Mouse (Mus musculus) MEL (cell line): ENCODE measurements at regions not wholly inside any gene's neighbourhood (a gene's known extent, or its start where the extent isn't known, plus 50 kb on each side); places are given as distances from the start of the nearest gene placed in this dataset.

Experiments used
- DNase-seq: peaks from one replicate; pipeline ENCODE4 v3.0.0; 2011; ENCODE audit warnings: low read depth, low spot score
- H3K27ac ChIP-seq: 2 replicates; pipeline ENCODE4 v1.5.1; 2012; ENCODE audit warnings: low read depth, mild to moderate bottlenecking, control low read depth, low read length, moderate library complexity; ENCODE audit not compliant: control insufficient read depth
- H3K27me3 ChIP-seq, 2 experiments: fragments of 150-350 bp in 1 of 2; sonication (generic) in 1 of 2; 2 replicates each; pipeline ENCODE4 v1.6.1; 2012; ENCODE audit warnings: low read length in 2 of 2, mild to moderate bottlenecking in 2 of 2, improper control_type of control experiment in 1 of 2, moderate library complexity in 1 of 2; ENCODE audit not compliant: insufficient read depth in 2 of 2, control insufficient read depth in 1 of 2
- H3K36me3 ChIP-seq, 2 experiments: 2 replicates each; pipeline ENCODE4 v1.6.1; 2012 to 2014; ENCODE audit warnings: low read length in 2 of 2, improper control_type of control experiment in 1 of 2, inconsistent platforms in 1 of 2, mild to moderate bottlenecking in 1 of 2; ENCODE audit not compliant: insufficient read depth in 2 of 2, control insufficient read depth in 1 of 2
- H3K4me1 ChIP-seq, 2 experiments: fragments of 150-350 bp in 1 of 2; sonication (generic) in 1 of 2; 2 replicates each; pipeline ENCODE4 v1.6.1; 2012; ENCODE audit warnings: low read length in 2 of 2, improper control_type of control experiment in 1 of 2, mild to moderate bottlenecking in 1 of 2; ENCODE audit not compliant: insufficient read depth in 2 of 2, control insufficient read depth in 1 of 2
- H3K4me3 ChIP-seq, 2 experiments: fragments of 150-350 bp in 1 of 2; sonication (generic) in 1 of 2; 2 replicates each; pipeline ENCODE4 v1.5.1; 2012; ENCODE audit warnings: low read depth in 2 of 2, low read length in 2 of 2, mild to moderate bottlenecking in 2 of 2, moderate library complexity in 2 of 2, control low read depth in 1 of 2, improper control_type of control experiment in 1 of 2; ENCODE audit not compliant: control insufficient read depth in 1 of 2, insufficient read depth in 1 of 2
- H3K79me2 ChIP-seq: 2 replicates; pipeline ENCODE4 v1.6.1; 2012; ENCODE audit warnings: mild to moderate bottlenecking, low read length, moderate library complexity; ENCODE audit not compliant: control insufficient read depth, poor library complexity, insufficient read depth
- H3K9ac ChIP-seq: 2 replicates; pipeline ENCODE4 v1.6.1; 2012; ENCODE audit warnings: low read depth, mild to moderate bottlenecking, control low read depth, low read length, moderate library complexity; ENCODE audit not compliant: control insufficient read depth, poor library complexity, severe bottlenecking
- H3K9me3 ChIP-seq: fragments of 150-350 bp; sonication (generic); replicated peaks from 2 replicates; pipeline ENCODE4 v1.6.1; 2012; ENCODE audit warnings: mild to moderate bottlenecking, low read length, improper control_type of control experiment, moderate library complexity; ENCODE audit not compliant: insufficient read depth
- CHD2 ChIP-seq: IDR thresholded peaks from 2 replicates; pipeline ENCODE4 v1.6.1; 2011; ENCODE audit warnings: low read length, improper control_type of control experiment
- E2F4 ChIP-seq: IDR thresholded peaks from 2 replicates; pipeline ENCODE4 v1.6.1; 2011; ENCODE audit warnings: low read depth, low read length, improper control_type of control experiment, borderline replicate concordance
- ELF1 ChIP-seq: IDR thresholded peaks from 2 replicates; pipeline ENCODE4 v1.6.1; 2014; ENCODE audit warnings: low read depth, mild to moderate bottlenecking, inconsistent platforms, low read length, improper control_type of control experiment, moderate library complexity
- EP300 ChIP-seq, 2 experiments: IDR thresholded peaks; 2 replicates each; pipeline ENCODE4 v1.6.1; 2011; ENCODE audit warnings: improper control_type of control experiment in 2 of 2, low read length in 2 of 2, low read depth in 1 of 2, mild to moderate bottlenecking in 1 of 2
- ETS1 ChIP-seq: IDR thresholded peaks from 2 replicates; pipeline ENCODE4 v1.6.1; 2012; ENCODE audit warnings: low read depth, mild to moderate bottlenecking, inconsistent platforms, low read length, improper control_type of control experiment, moderate library complexity
- KAT2A ChIP-seq: conservative IDR thresholded peaks from 2 replicates; pipeline ENCODE4 v1.6.1; 2012; ENCODE audit warnings: low read depth, low read length, improper control_type of control experiment, inconsistent platforms
- MXI1 ChIP-seq: IDR thresholded peaks from 2 replicates; pipeline ENCODE4 v1.6.1; 2011; ENCODE audit warnings: mild to moderate bottlenecking, low read depth, low read length, improper control_type of control experiment
- MYB ChIP-seq: IDR thresholded peaks from 2 replicates; pipeline ENCODE4 v1.6.1; 2011; ENCODE audit warnings: mild to moderate bottlenecking, low read depth, low read length, improper control_type of control experiment
- MYC ChIP-seq: IDR thresholded peaks from 2 replicates; pipeline ENCODE4 v1.6.1; 2011; ENCODE audit warnings: low read depth, mild to moderate bottlenecking, low read length, improper control_type of control experiment, moderate library complexity
- POLR2A ChIP-seq, 2 experiments: IDR thresholded peaks; 2 replicates each; pipeline ENCODE4 v1.6.1; 2011 to 2012; ENCODE audit warnings: low read length in 2 of 2, mild to moderate bottlenecking in 2 of 2, control low read depth in 1 of 2, improper control_type of control experiment in 1 of 2, low read depth in 1 of 2, moderate library complexity in 1 of 2; ENCODE audit not compliant: control insufficient read depth in 1 of 2, insufficient read depth in 1 of 2, poor library complexity in 1 of 2
- POLR2AphosphoS5 ChIP-seq: IDR thresholded peaks from 2 replicates; pipeline ENCODE4 v1.6.1; 2012; ENCODE audit warnings: low read depth, borderline replicate concordance, mild to moderate bottlenecking, inconsistent platforms, low read length, moderate library complexity, mixed read lengths
- SIN3A ChIP-seq: IDR thresholded peaks from 2 replicates; pipeline ENCODE4 v1.6.1; 2012; ENCODE audit warnings: low read length, improper control_type of control experiment, inconsistent platforms
- SMC3 ChIP-seq: IDR thresholded peaks from 2 replicates; pipeline ENCODE4 v1.6.1; 2011; ENCODE audit warnings: low read depth, low read length, improper control_type of control experiment
- TAL1 ChIP-seq: IDR thresholded peaks from 2 replicates; pipeline ENCODE4 v1.6.1; 2012; ENCODE audit warnings: mild to moderate bottlenecking, inconsistent platforms, low read length, moderate library complexity, mixed read lengths
- TCF12 ChIP-seq: IDR thresholded peaks from 2 replicates; pipeline ENCODE4 v1.6.1; 2014; ENCODE audit warnings: low read depth, mild to moderate bottlenecking, inconsistent platforms, low read length, improper control_type of control experiment, moderate library complexity
- UBTF ChIP-seq: IDR thresholded peaks from 2 replicates; pipeline ENCODE4 v1.6.1; 2012; ENCODE audit warnings: low read depth, mild to moderate bottlenecking, inconsistent platforms, low read length, improper control_type of control experiment, moderate library complexity, borderline replicate concordance; ENCODE audit not compliant: insufficient read depth
- USF1 ChIP-seq: IDR thresholded peaks from 2 replicates; pipeline ENCODE4 v1.6.1; 2014; ENCODE audit warnings: low read depth, mild to moderate bottlenecking, inconsistent platforms, low read length, improper control_type of control experiment, moderate library complexity
- USF2 ChIP-seq, 2 experiments: IDR thresholded peaks; 2 replicates each; pipeline ENCODE4 v1.6.1; 2011 to 2012; ENCODE audit warnings: improper control_type of control experiment in 2 of 2, low read length in 2 of 2, borderline replicate concordance in 1 of 2, inconsistent platforms in 1 of 2, low read depth in 1 of 2, mild to moderate bottlenecking in 1 of 2; ENCODE audit not compliant: insufficient read depth in 1 of 2
- ZKSCAN1 ChIP-seq: IDR thresholded peaks from 2 replicates; pipeline ENCODE4 v1.6.1; 2012; ENCODE audit warnings: low read depth, mild to moderate bottlenecking, inconsistent platforms, low read length, improper control_type of control experiment, moderate library complexity
- ZMIZ1 ChIP-seq: IDR thresholded peaks from 2 replicates; pipeline ENCODE4 v1.6.1; 2012; ENCODE audit warnings: low read depth, mild to moderate bottlenecking, inconsistent platforms, low read length, improper control_type of control experiment, moderate library complexity
- ZNF384 ChIP-seq: IDR thresholded peaks from 2 replicates; pipeline ENCODE4 v1.6.1; 2012; ENCODE audit warnings: low read depth, mild to moderate bottlenecking, inconsistent platforms, low read length, improper control_type of control experiment

GRCm38 (mm10) chr16:90335499-90335898, 50.3 kb upstream of the Hunk start:
- TF ChIP-seq CHD2, result no peak
- no peak for DNase-seq
- H3K27ac ChIP-seq, result no peak overlapping the region
- no peaks in the 10 kb centered on the region for H3K36me3 ChIP-seq
- H3K4me1 ChIP-seq, result 0 out of 4 replicates have a peak, but pooled peaks cover 0 to 3% of the 10 kb centered on the region in 2 experiments
- H3K9ac ChIP-seq, result no peak overlapping the region
- H3K9me3 ChIP-seq, result no peaks in the 10 kb centered on the region
- H3K79me2 ChIP-seq, result no peaks in the 10 kb centered on the region
- no peak overlapping the region for H3K4me3 ChIP-seq
- H3K27me3 ChIP-seq, result no peaks in the 10 kb centered on the region

DNA sequence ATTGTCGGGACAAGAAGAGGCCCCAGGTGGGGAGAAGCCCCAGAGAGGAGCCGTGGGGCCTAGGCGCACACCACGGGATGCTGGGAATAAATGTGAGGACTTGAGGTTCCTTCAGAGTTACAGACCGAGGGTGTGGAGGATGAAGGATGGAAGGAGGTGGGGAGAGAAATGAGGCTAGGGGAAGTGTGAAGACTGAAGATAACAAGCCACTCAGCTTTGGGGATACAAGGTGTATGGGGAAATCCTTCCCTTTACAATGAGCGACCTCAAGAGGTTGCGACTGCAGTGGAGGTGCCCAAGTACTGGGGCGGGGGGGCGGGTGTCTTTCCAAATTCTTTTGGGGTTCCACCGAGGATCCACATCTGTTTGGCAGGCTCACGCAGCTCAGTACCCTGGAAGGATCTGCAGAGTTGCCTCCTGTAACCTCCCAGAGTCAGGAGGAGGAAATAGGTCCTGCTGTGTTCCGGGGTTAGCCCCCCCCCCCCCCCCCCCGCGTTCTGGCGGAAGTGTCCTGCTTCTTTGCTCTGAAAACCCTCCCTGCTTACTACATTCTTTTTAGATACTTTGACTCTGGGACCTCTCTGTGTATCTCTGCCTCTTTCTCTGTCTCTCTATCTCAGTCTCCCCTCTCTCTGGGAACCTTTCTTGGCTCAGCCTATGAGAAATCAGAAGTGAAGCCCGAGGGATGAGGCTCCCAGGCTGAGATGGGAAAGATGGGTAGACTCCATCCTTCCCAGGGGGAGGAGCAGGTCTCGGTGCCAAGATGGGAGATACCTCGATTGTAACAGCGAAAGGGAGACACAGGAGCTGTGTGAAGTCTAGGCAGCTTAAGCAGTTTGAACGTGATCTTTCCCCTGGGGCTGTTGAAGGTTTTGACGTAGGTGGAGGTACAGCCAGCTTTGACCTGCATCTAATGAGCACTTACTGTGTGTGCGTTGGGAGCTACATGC, 49.8 kb upstream of the Scaf4 start:
- H3K4me1 ChIP-seq, result 0 out of 4 replicates have a peak, but pooled peaks cover 0 to 3% of the 10 kb centered on the region in 2 experiments
- H3K9me3 ChIP-seq, result no peaks in the 10 kb centered on the region
- H3K9ac ChIP-seq, result no peak overlapping the region
- peak; percentile 32 for DNase-seq
- TF ChIP-seq MXI1, result no peak
- no peak for TF ChIP-seq SMC3
- no peak for TF ChIP-seq ELF1
- TF ChIP-seq KAT2A, result no peak
- TF ChIP-seq POLR2A (IDR thresholded peaks at IDR 0.05; ENCODE audit: control insufficient read depth in 1 of 2, insufficient read depth in 1 of 2, low read depth in 1 of 2, low read length in 2 of 2, poor library complexity in 1 of 2), result no peak
- no peak for TF ChIP-seq ETS1
- no peak for TF ChIP-seq UBTF
- no peak for TF ChIP-seq TCF12
- no peak for TF ChIP-seq ZMIZ1
- TF ChIP-seq MYC, result no peak
- no peak for TF ChIP-seq SIN3A
- no peak for TF ChIP-seq E2F4
- TF ChIP-seq EP300 (IDR thresholded peaks at IDR 0.05; ENCODE audit: low read depth in 1 of 2, low read length in 2 of 2), result no peak
- no peak for TF ChIP-seq ZKSCAN1
- TF ChIP-seq TAL1, result no peak
- no peak for TF ChIP-seq POLR2AphosphoS5
- no peak for TF ChIP-seq ZNF384
- no peak for TF ChIP-seq USF1
- TF ChIP-seq USF2 (IDR thresholded peaks at IDR 0.05; ENCODE audit: borderline replicate concordance in 1 of 2, insufficient read depth in 1 of 2, low read depth in 1 of 2, low read length in 2 of 2), result no peak
- TF ChIP-seq MYB, result no peak
- no peak overlapping the region for H3K27ac ChIP-seq
- H3K27me3 ChIP-seq, result no peaks in the 10 kb centered on the region
- no peaks in the 10 kb centered on the region for H3K36me3 ChIP-seq
- H3K4me3 ChIP-seq, result no peak overlapping the region
- H3K79me2 ChIP-seq, result no peaks in the 10 kb centered on the region
